Mouse (Mus musculus) stomach, embryonic 15.5 days (tissue): ENCODE results near the gene Itga5. TPM values are rescaled to one million over a fixed set of nuclear protein-coding genes. Genes with fewer than 3 reads are reported as not detected.
A peak's percentile ranks its signal among the peaks of the same experiment; 100 is the strongest.

Experiments
- ATAC-seq: fragments of 200-750 bp; cut with Nextera tagmentation; 2 replicates; pipeline ENCODE4 v1.8.0; 2017; ENCODE audit warnings: low read depth, moderate number of reproducible peaks, moderate TSS enrichment; ENCODE audit not compliant: insufficient read depth, low FRiP score
- H3K27ac ChIP-seq: fragments of 300-500 bp; sonication (generic); 2 replicates; pipeline ENCODE4 v1.5.1; 2015; ENCODE audit warnings: mild to moderate bottlenecking, inconsistent platforms
- H3K27me3 ChIP-seq: fragments of 300-500 bp; sonication (generic); replicated peaks from 2 replicates; pipeline ENCODE4 v1.6.1; 2015; ENCODE audit warnings: inconsistent platforms
- H3K36me3 ChIP-seq: fragments of 300-500 bp; sonication (generic); 2 replicates; pipeline ENCODE4 v1.6.1; 2015; ENCODE audit warnings: inconsistent platforms
- H3K4me1 ChIP-seq: fragments of 300-500 bp; sonication (generic); 2 replicates; pipeline ENCODE4 v1.6.1; 2015; ENCODE audit warnings: inconsistent platforms
- H3K4me2 ChIP-seq: fragments of 300-500 bp; sonication (generic); 2 replicates; pipeline ENCODE4 v1.6.1; 2015; ENCODE audit warnings: mild to moderate bottlenecking, inconsistent platforms
- H3K4me3 ChIP-seq: fragments of 300-500 bp; sonication (generic); replicated peaks from 2 replicates; pipeline ENCODE4 v1.5.1; 2015; ENCODE audit warnings: inconsistent platforms
- H3K9ac ChIP-seq: fragments of 300-500 bp; sonication (generic); 2 replicates; pipeline ENCODE4 v1.6.1; 2015; ENCODE audit warnings: inconsistent platforms
- H3K9me3 ChIP-seq: fragments of 300-500 bp; sonication (generic); 2 replicates; pipeline ENCODE4 v1.6.1; 2016; ENCODE audit warnings: inconsistent platforms
- WGBS: fragments of 180-500 bp; shearing (Covaris S2); methylation state at CpG from one replicate; pipeline ENCODE4 v1.1.7; 2015; 5-methylcytosine and 5-hydroxymethylcytosine counted together
- polyA plus RNA-seq: library from polyadenylated mRNA; unstranded; fragments of >200 nt; fragmentation: Nextera tagmentation; extraction: Ambion mirVana; gene quantifications from 2 replicates; pipeline ENCODE4 v1.2.1, GENCODE M21; 2015

Itga5 gene
- polyA plus RNA-seq, 1 experiment from 2014 or later: 48.3 TPM

- Histone ChIP-seq H3K27ac (peak overlapping the region; percentile 97), H3K27me3 (no peaks in the 10 kb centered on the region), H3K9ac (peak overlapping the region; percentile 37; the same call in 1 of the 2 replicates), H3K4me1 (peaks cover 70% of the 10 kb centered on the region), H3K4me3 (peak overlapping the region; percentile 42), H3K4me2 (peak overlapping the region; percentile 80), H3K9me3 (no peaks in the 10 kb centered on the region), H3K36me3 (no peaks in the 10 kb centered on the region)
- ATAC-seq: peak; percentile 92
- under 1% methylated on average over 62 of the region's 71 CpGs for WGBS
Measured at GRCm38 (mm10) chr15:103305070-103305678, 61.4 kb downstream of the Itga5 start.

GRCm38 (mm10) chr15:103304616-103304969 lies 62.0 kb downstream of the Itga5 start:
- Histone ChIP-seq H3K4me2 (peak overlapping the region; percentile 80), H3K4me1 (peaks cover 76% of the 10 kb centered on the region), H3K27me3 (no peaks in the 10 kb centered on the region), H3K36me3 (no peaks in the 10 kb centered on the region), H3K27ac (peak overlapping the region; percentile 95), H3K9me3 (no peaks in the 10 kb centered on the region), H3K4me3 (peak overlapping the region; percentile 42), H3K9ac (peak overlapping the region; percentile 37; the same call in 1 of the 2 replicates)
- no peak for ATAC-seq
- WGBS: 1% methylated on average over 9 of the region's 9 CpGs

GRCm38 (mm10) chr15:103303916-103304615 lies 62.5 kb downstream of the Itga5 start:
- Histone ChIP-seq H3K4me2 (peak overlapping the region; percentile 80), H3K27ac (peak overlapping the region; percentile 95), H3K9ac (peak overlapping the region; percentile 37; the same call in 1 of the 2 replicates), H3K4me1 (peaks cover 76% of the 10 kb centered on the region), H3K4me3 (peak overlapping the region; percentile 42), H3K27me3 (no peaks in the 10 kb centered on the region), H3K9me3 (no peaks in the 10 kb centered on the region), H3K36me3 (no peaks in the 10 kb centered on the region)
- no peak for ATAC-seq
- WGBS: 9% methylated on average over 8 of the region's 8 CpGs

- 24% methylated on average over 6 of the region's 6 CpGs for WGBS
- peak overlapping the region; percentile 78 for H3K27ac ChIP-seq
- H3K36me3 ChIP-seq: peaks cover 8% of the 10 kb centered on the region; the same call in 1 of the 2 replicates
- peaks cover 69% of the 10 kb centered on the region for H3K4me1 ChIP-seq
- ATAC-seq: no peak
- H3K9me3 ChIP-seq: no peaks in the 10 kb centered on the region
- no peak overlapping the region for H3K4me2 ChIP-seq
- H3K27me3 ChIP-seq: no peaks in the 10 kb centered on the region
- no peak overlapping the region for H3K4me3 ChIP-seq
- H3K9ac ChIP-seq: no peak overlapping the region
Measured at GRCm38 (mm10) chr15:103302341-103303021, 64.1 kb downstream of the Itga5 start.

GRCm38 (mm10) chr15:103301547-103302340 lies 64.8 kb downstream of the Itga5 start:
- no peak overlapping the region for H3K9ac ChIP-seq
- ATAC-seq: no peak
- no peaks in the 10 kb centered on the region for H3K9me3 ChIP-seq
- H3K4me2 ChIP-seq: no peak overlapping the region
- peaks cover 11% of the 10 kb centered on the region for H3K36me3 ChIP-seq
- H3K27ac ChIP-seq: peak overlapping the region; percentile 78
- H3K27me3 ChIP-seq: no peaks in the 10 kb centered on the region
- H3K4me1 ChIP-seq: peaks cover 63% of the 10 kb centered on the region
- no peak overlapping the region for H3K4me3 ChIP-seq
- WGBS: 39% methylated on average over 5 of the region's 5 CpGs

GRCm38 (mm10) chr15:103301046-103301445 lies 65.5 kb downstream of the Itga5 start:
- 28% methylated on average over 2 of the region's 2 CpGs for WGBS
- Histone ChIP-seq H3K4me1 (peaks cover 59% of the 10 kb centered on the region), H3K4me2 (no peak overlapping the region), H3K27ac (peak overlapping the region; percentile 83), H3K36me3 (peaks cover 15% of the 10 kb centered on the region), H3K4me3 (no peak overlapping the region), H3K9me3 (no peaks in the 10 kb centered on the region), H3K27me3 (no peaks in the 10 kb centered on the region), H3K9ac (no peak overlapping the region)
- no peak for ATAC-seq

- Histone ChIP-seq H3K4me1 (peaks cover 54% of the 10 kb centered on the region), H3K27ac (peak overlapping the region; percentile 83), H3K27me3 (no peaks in the 10 kb centered on the region), H3K9me3 (no peaks in the 10 kb centered on the region), H3K9ac (no peak overlapping the region), H3K4me2 (peak overlapping the region; percentile 40), H3K36me3 (peaks cover 15% of the 10 kb centered on the region), H3K4me3 (no peak overlapping the region)
- WGBS: 35% methylated on average over 2 of the region's 2 CpGs
- no peak for ATAC-seq
Measured at GRCm38 (mm10) chr15:103300560-103300959, 66.0 kb downstream of the Itga5 start.

GRCm38 (mm10) chr15:103300067-103300471 lies 66.5 kb downstream of the Itga5 start:
- Histone ChIP-seq H3K27ac (peak overlapping the region; percentile 83), H3K9me3 (no peaks in the 10 kb centered on the region), H3K9ac (no peak overlapping the region), H3K4me1 (peaks cover 54% of the 10 kb centered on the region), H3K36me3 (peaks cover 15% of the 10 kb centered on the region), H3K4me3 (0 out of 2 replicates have a peak overlapping the region, but pooled peaks have one; percentile 15), H3K27me3 (no peaks in the 10 kb centered on the region), H3K4me2 (peak overlapping the region; percentile 40)
- 14% methylated on average over 18 of the region's 18 CpGs for WGBS
- no peak for ATAC-seq

GRCm38 (mm10) chr15:103299644-103300043 lies 66.9 kb downstream of the Itga5 start:
- H3K4me1 ChIP-seq: peaks cover 53% of the 10 kb centered on the region
- H3K36me3 ChIP-seq: peaks cover 15% of the 10 kb centered on the region
- H3K4me3 ChIP-seq: no peak overlapping the region
- H3K9me3 ChIP-seq: no peaks in the 10 kb centered on the region
- H3K27ac ChIP-seq: peak overlapping the region; percentile 83
- no peak overlapping the region for H3K9ac ChIP-seq
- no peaks in the 10 kb centered on the region for H3K27me3 ChIP-seq
- peak overlapping the region; percentile 40; the same call in 1 of the 2 replicates for H3K4me2 ChIP-seq
- WGBS: 41% methylated on average over 8 of the region's 8 CpGs
- no peak for ATAC-seq

- H3K27me3 ChIP-seq: no peaks in the 10 kb centered on the region
- H3K9me3 ChIP-seq: no peaks in the 10 kb centered on the region
- H3K9ac ChIP-seq: no peak overlapping the region
- no peak for ATAC-seq
- 69% methylated on average over 5 of the region's 5 CpGs for WGBS
- peaks cover 15% of the 10 kb centered on the region for H3K36me3 ChIP-seq
- H3K4me2 ChIP-seq: no peak overlapping the region
- peak overlapping the region; percentile 83 for H3K27ac ChIP-seq
- no peak overlapping the region for H3K4me3 ChIP-seq
- H3K4me1 ChIP-seq: peaks cover 47% of the 10 kb centered on the region
Measured at GRCm38 (mm10) chr15:103298861-103299616, 67.5 kb downstream of the Itga5 start.

GRCm38 (mm10) chr15:103298026-103298425 lies 68.5 kb downstream of the Itga5 start:
- Histone ChIP-seq H3K27ac (no peak overlapping the region), H3K4me2 (no peak overlapping the region), H3K36me3 (peaks cover 23% of the 10 kb centered on the region), H3K4me3 (no peak overlapping the region), H3K9ac (no peak overlapping the region), H3K4me1 (peaks cover 38% of the 10 kb centered on the region), H3K27me3 (no peaks in the 10 kb centered on the region), H3K9me3 (no peaks in the 10 kb centered on the region)
- no peak for ATAC-seq
- WGBS: 77% methylated on average over 3 of the region's 3 CpGs
